Mouse (Mus musculus) liver, embryonic 14.5 days (tissue): ENCODE results near the gene Fxyd7. TPM values are rescaled to one million over a fixed set of nuclear protein-coding genes. Genes with fewer than 3 reads are reported as not detected.

Experiments
- ATAC-seq: fragments of 200-750 bp; cut with Nextera tagmentation; 2 replicates; pipeline ENCODE4 v1.8.0; 2017; ENCODE audit warnings: moderate number of reproducible peaks, mild to moderate bottlenecking, moderate library complexity; ENCODE audit not compliant: insufficient read depth
- DNase-seq, 3 experiments: peaks; one replicate each; pipeline ENCODE4 v3.0.0-alpha.2; 2012 to 2013; ENCODE audit warnings: low read depth in 3 of 3, low spot score in 3 of 3
- H3K27ac ChIP-seq: fragments of 300-500 bp; sonication (generic); 2 replicates; pipeline ENCODE4 v1.5.1; 2014; ENCODE audit warnings: moderate library complexity, mild to moderate bottlenecking, control low read depth, inconsistent platforms
- H3K27me3 ChIP-seq: fragments of 300-500 bp; sonication (generic); 2 replicates; pipeline ENCODE4 v1.6.1; 2014; ENCODE audit warnings: mild to moderate bottlenecking, low read length, moderate library complexity; ENCODE audit not compliant: control insufficient read depth, insufficient read depth
- H3K36me3 ChIP-seq: fragments of 300-500 bp; sonication (generic); replicated peaks from 2 replicates; pipeline ENCODE4 v1.6.1; 2014; ENCODE audit warnings: low read depth; ENCODE audit not compliant: control insufficient read depth, insufficient read depth
- H3K4me1 ChIP-seq, 2 experiments: fragments of 200-500 bp in 1 of 2; fragments of 300-500 bp in 1 of 2; sonication (generic) in 1 of 2; replicated peaks; 2 replicates each; pipeline ENCODE4 v1.6.1; 2012 to 2014; ENCODE audit warnings: antibody characterized with exemption in 1 of 2, inconsistent platforms in 1 of 2, low read length in 1 of 2; ENCODE audit not compliant: control insufficient read depth in 2 of 2, insufficient read depth in 2 of 2
- H3K4me2 ChIP-seq: fragments of 300-500 bp; sonication (generic); 2 replicates; pipeline ENCODE4 v1.6.1; 2014; ENCODE audit warnings: low read depth, mild to moderate bottlenecking, control low read depth, moderate library complexity
- H3K4me3 ChIP-seq, 2 experiments: fragments of 200-500 bp in 1 of 2; fragments of 300-500 bp in 1 of 2; sonication (generic) in 1 of 2; 2 replicates each; pipeline ENCODE4 v1.5.1; 2012 to 2014; ENCODE audit warnings: low read depth in 2 of 2, low read length in 2 of 2, mild to moderate bottlenecking in 2 of 2, control low read depth in 1 of 2, inconsistent platforms in 1 of 2, moderate library complexity in 1 of 2; ENCODE audit not compliant: insufficient read depth in 1 of 2
- H3K9ac ChIP-seq: fragments of 300-500 bp; sonication (generic); replicated peaks from 2 replicates; pipeline ENCODE4 v1.6.1; 2014; ENCODE audit warnings: mild to moderate bottlenecking, control low read depth, moderate library complexity
- H3K9me3 ChIP-seq: fragments of 300-500 bp; sonication (generic); 2 replicates; pipeline ENCODE4 v1.6.1; 2016; ENCODE audit warnings: low read length, mixed read lengths; ENCODE audit not compliant: control insufficient read depth
- CTCF ChIP-seq: IDR thresholded peaks from 2 replicates; pipeline ENCODE4 v1.5.1; 2016; ENCODE audit warnings: antibody characterized with exemption, low read depth, control low read depth
- EP300 ChIP-seq: IDR thresholded peaks from 2 replicates; pipeline ENCODE4 v1.6.1; 2016; ENCODE audit warnings: antibody characterized with exemption, low read depth
- WGBS: fragments of 180-500 bp; shearing (Covaris S2); extraction: QIAGEN DNeasy Blood & Tissue Kit; methylation state at CpG from one replicate; pipeline ENCODE4 v1.1.7; 2014; ENCODE audit not compliant: insufficient replicate concordance; 5-methylcytosine and 5-hydroxymethylcytosine counted together
- polyA plus RNA-seq, 2 experiments: library from polyadenylated mRNA; depleted of rRNA in 1 of 2; stranded (reverse) in 1 of 2; unstranded in 1 of 2; fragments of >200 nt; fragmentation: Nextera tagmentation in 1 of 2; extraction: Ambion mirVana in 1 of 2; gene quantifications; 2 replicates each; pipeline versions ENCODE4 v1.2.1 to v1.2.3; 2012 to 2014

Fxyd7 gene
- polyA plus RNA-seq, 2 experiments = 0.21 to 0.23 TPM

DNA sequence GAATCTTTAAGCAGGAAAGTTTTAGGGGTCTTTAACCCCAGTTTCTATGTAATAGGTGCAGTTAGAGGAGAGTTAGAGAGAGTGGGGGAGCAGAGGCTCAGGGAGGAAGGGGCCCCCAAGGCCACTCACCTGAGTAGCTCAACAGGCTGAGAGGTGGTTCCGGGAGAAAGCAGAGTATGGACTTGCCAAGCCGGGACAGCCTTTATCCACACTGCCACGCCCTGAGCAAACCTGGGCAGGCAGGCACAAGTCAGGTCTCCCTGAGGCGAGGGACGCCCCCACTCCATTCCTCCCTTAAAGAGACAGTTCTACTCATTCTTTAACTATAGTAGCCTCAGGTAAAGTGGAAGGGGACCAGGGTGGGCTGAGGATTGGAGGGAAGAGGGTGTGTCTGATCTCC is 25.2 kb upstream of the Fxyd7 start, which contains the start of gene Fxyd3:
Gene Fxyd3, minus strand, starts transcription at position 213 of the 400 bp plus-strand sequence.
- WGBS = 44% methylated on average over 5 of the region's 5 CpGs
- ATAC-seq (no peak), DNase-seq (no peak)
- Histone ChIP-seq H3K4me2 (no peak within 1 kb of the TSS), H3K36me3 (no peaks in the 10 kb centered on the region), H3K9me3 (no peaks in the 10 kb centered on the region), H3K9ac (no peak within 1 kb of the TSS), H3K4me3 (no peak within 1 kb of the TSS), H3K27me3 (no peaks in the 10 kb centered on the region), H3K4me1 (peaks cover 0 to 2% of the 10 kb centered on the region in 2 experiments; a peak in 1 of 4 replicates), H3K27ac (no peak within 1 kb of the TSS)
- no peak for TF ChIP-seq EP300
- TF ChIP-seq CTCF = no peak

- Histone ChIP-seq H3K4me1 (no peaks in the 10 kb centered on the region), H3K4me3 (no peak overlapping the region), H3K27me3 (no peaks in the 10 kb centered on the region), H3K36me3 (no peaks in the 10 kb centered on the region), H3K27ac (no peak overlapping the region), H3K9ac (no peak overlapping the region), H3K9me3 (no peaks in the 10 kb centered on the region), H3K4me2 (no peak overlapping the region)
- DNase-seq (no peak), ATAC-seq (no peak)
- 59% methylated on average over 5 of the region's 5 CpGs for WGBS
- TF ChIP-seq CTCF (no peak), EP300 (no peak)
Measured at GRCm38 (mm10) chr7:31074713-31075069, 23.4 kb upstream of the Fxyd7 start.

DNA sequence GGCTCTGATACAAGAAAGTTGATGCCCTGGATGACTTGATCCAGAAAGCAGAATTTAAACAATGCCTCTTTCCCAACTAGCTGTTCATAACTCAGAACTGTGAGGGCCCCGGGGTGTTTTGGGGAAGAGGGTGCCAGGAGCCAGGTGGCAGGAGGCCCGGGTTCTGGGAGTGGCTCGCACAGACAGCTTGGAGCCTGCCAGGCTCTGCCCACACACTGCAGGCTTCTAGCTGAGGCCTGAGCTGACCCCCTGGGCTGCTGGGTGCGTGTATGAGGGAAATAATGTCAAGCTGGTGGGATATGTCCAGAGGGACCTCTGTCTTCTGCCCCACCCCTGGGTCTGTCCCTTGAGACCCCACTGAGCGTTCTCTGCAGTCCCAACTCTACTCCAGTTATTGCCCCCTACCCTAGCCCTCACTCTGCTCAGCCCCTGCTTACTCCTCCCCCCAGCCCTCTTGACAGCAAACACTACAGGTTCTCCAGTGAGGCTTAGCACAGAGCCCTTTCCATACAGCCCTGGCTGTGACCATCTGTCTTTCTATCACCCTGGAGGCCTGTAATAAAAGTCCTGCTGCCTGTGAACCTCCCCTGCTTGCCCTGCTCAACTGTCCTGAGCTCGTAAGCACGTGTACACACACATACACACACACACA is 22.9 kb upstream of the Fxyd7 start:
- no peak overlapping the region for H3K9ac ChIP-seq
- no peaks in the 10 kb centered on the region for H3K36me3 ChIP-seq
- no peak overlapping the region for H3K27ac ChIP-seq
- H3K4me2 ChIP-seq = no peak overlapping the region
- no peaks in the 10 kb centered on the region for H3K4me1 ChIP-seq
- no peak overlapping the region for H3K4me3 ChIP-seq
- 43% methylated on average over 7 of the region's 7 CpGs for WGBS
- no peaks in the 10 kb centered on the region for H3K27me3 ChIP-seq
- no peaks in the 10 kb centered on the region for H3K9me3 ChIP-seq
- ATAC-seq (no peak), DNase-seq (no peak)
- TF ChIP-seq EP300 (no peak), CTCF (no peak)

DNA sequence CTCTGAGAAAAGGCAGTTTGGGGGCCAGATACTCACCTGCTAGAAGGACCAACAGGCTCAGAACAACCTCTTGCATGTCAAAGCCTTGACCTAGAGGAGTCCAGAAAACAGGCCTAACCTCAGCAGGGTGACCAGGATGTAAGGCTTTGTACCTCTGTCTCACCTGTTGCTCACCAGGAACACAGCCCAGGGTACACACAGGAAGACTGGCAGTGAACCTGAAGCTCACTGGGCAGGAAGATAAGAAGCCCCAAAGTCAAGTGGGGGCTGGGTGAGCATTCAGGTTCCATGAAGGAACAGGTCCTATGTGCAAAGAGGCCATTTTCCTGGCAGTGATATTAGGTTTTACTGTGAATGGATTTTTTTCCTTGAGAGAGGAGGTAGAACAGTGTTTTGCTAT is 22.3 kb upstream of the Fxyd7 start:
- TF ChIP-seq CTCF (no peak), EP300 (no peak)
- Histone ChIP-seq H3K4me2 (no peak overlapping the region), H3K9me3 (no peaks in the 10 kb centered on the region), H3K27ac (no peak overlapping the region), H3K4me3 (no peak overlapping the region), H3K36me3 (no peaks in the 10 kb centered on the region), H3K9ac (no peak overlapping the region), H3K27me3 (no peaks in the 10 kb centered on the region), H3K4me1 (no peaks in the 10 kb centered on the region)
- no peak for ATAC-seq
- DNase-seq = no peak

DNA sequence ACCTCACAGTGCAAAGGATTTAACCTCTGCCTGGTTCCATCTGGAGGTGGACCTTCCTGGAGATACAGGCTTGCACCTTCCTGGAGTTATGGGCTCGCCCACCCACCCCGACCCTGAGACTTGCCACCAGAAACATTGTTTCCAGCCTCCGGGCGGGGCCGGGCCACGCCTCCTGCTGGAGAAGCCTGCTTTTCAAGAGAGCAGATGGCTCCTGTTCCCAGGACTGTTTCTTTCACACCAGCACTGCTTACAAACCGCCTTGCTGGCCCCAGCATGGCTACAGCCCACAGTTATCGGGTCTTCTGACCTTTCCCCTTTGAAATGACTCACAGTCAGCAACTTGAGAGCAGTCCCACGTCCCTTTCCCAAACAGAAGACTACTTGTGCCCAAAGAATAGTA is 21.1 kb upstream of the Fxyd7 start:
- DNase-seq = no peak
- H3K4me2 ChIP-seq = no peak overlapping the region
- H3K36me3 ChIP-seq = no peaks in the 10 kb centered on the region
- no peak overlapping the region for H3K4me3 ChIP-seq
- H3K9ac ChIP-seq = no peak overlapping the region
- WGBS = 57% methylated on average over 9 of the region's 9 CpGs
- H3K27me3 ChIP-seq = no peaks in the 10 kb centered on the region
- H3K4me1 ChIP-seq = no peaks in the 10 kb centered on the region
- no peaks in the 10 kb centered on the region for H3K9me3 ChIP-seq
- ATAC-seq = no peak
- TF ChIP-seq CTCF (no peak), EP300 (no peak)
- H3K27ac ChIP-seq = no peak overlapping the region
